In genomic region chr9:40381416-40382411, GRCm38 (mm10) we compare ENCODE assay signal across 8 mouse cellular contexts.
A peak's percentile ranks its signal among the peaks of the same experiment; 100 is the strongest.
DNase-seq lines count a peak whose midpoint lies in the region; ATAC-seq and TF ChIP-seq lines count a peak whose summit lies in the region.

No protein-coding gene starts in this region.

- H3K27ac ChIP-seq in embryonic facial prominence, embryonic 13.5 days, result no peak overlapping the region
- peak overlapping the region; percentile 80 for H3K27ac ChIP-seq in hindbrain, postnatal 0 days
- no peak overlapping the region for H3K27ac ChIP-seq in lung, embryonic 15.5 days

- H3K4me3 ChIP-seq in embryonic facial prominence, embryonic 13.5 days, result no peak overlapping the region
- no peak overlapping the region for H3K4me3 ChIP-seq in hindbrain, postnatal 0 days (ENCODE audit: low read length)
- H3K4me3 ChIP-seq in lung, embryonic 15.5 days, result no peak overlapping the region

- peaks cover 11% of the 10 kb centered on the region for H3K4me1 ChIP-seq in embryonic facial prominence, embryonic 13.5 days
- peaks cover 13% of the 10 kb centered on the region; the same call in 1 of the 2 replicates for H3K4me1 ChIP-seq in hindbrain, postnatal 0 days (ENCODE audit: insufficient read depth, low read length)
- no peaks in the 10 kb centered on the region for H3K4me1 ChIP-seq in lung, embryonic 15.5 days

- H3K9me3 ChIP-seq in embryonic facial prominence, embryonic 13.5 days, result no peaks in the 10 kb centered on the region
- no peaks in the 10 kb centered on the region for H3K9me3 ChIP-seq in hindbrain, postnatal 0 days (ENCODE audit: low read length)
- H3K9me3 ChIP-seq in lung, embryonic 15.5 days, result no peaks in the 10 kb centered on the region

- no peak overlapping the region for H3K4me2 ChIP-seq in embryonic facial prominence, embryonic 13.5 days
- peak overlapping the region; percentile 17 for H3K4me2 ChIP-seq in hindbrain, postnatal 0 days (ENCODE audit: low read depth, low read length)
- H3K4me2 ChIP-seq in lung, embryonic 15.5 days, result no peak overlapping the region

- no peaks in the 10 kb centered on the region for H3K27me3 ChIP-seq in embryonic facial prominence, embryonic 13.5 days
- no peaks in the 10 kb centered on the region for H3K27me3 ChIP-seq in hindbrain, postnatal 0 days (ENCODE audit: insufficient read depth, low read length)
- H3K27me3 ChIP-seq in lung, embryonic 15.5 days, result no peaks in the 10 kb centered on the region

- TF ChIP-seq CTCF in hindbrain, postnatal 0 days (IDR thresholded peaks at IDR 0.05; ENCODE audit: low read depth), result no peak

- WGBS in embryonic facial prominence, embryonic 13.5 days, result 13% methylated on average over 15 of the region's 15 CpGs
- 15% methylated on average over 15 of the region's 15 CpGs for WGBS in hindbrain, postnatal 0 days
- WGBS in lung, embryonic 15.5 days, result 29% methylated on average over 15 of the region's 15 CpGs

- peak; percentile 66 to 71 for DNase-seq in frontal cortex, adult 2 months (ENCODE audit: extremely low spot score in 1 of 2, low spot score in 1 of 2)
- DNase-seq in frontal cortex, postnatal 25 days (ENCODE audit: low spot score in 2 of 2), result no peak
- peak; percentile 72 for DNase-seq in adrenal gland, postnatal 10 days
- peak; percentile 78 for DNase-seq in hindbrain, postnatal 0 days (ENCODE audit: low spot score)
- DNase-seq in retina, postnatal 1 day, result peak; percentile 84
- no peak for DNase-seq in c-Kit-positive CD71-positive TER-119-positive erythroid progenitor cells, embryonic 14.5 days (ENCODE audit: low spot score)

- no peak for ATAC-seq in embryonic facial prominence, embryonic 13.5 days (ENCODE audit: insufficient number of reproducible peaks, insufficient read depth, low FRiP score, low TSS enrichment, low read depth)
- peak; percentile 98 for ATAC-seq in hindbrain, postnatal 0 days
- peak; percentile 35; the same call in 1 of the 2 replicates for ATAC-seq in lung, embryonic 15.5 days (ENCODE audit: borderline replicate concordance, extremely low read depth, low FRiP score, low TSS enrichment)

- no peaks in the 10 kb centered on the region for H3K36me3 ChIP-seq in embryonic facial prominence, embryonic 13.5 days
- H3K36me3 ChIP-seq in hindbrain, postnatal 0 days (ENCODE audit: insufficient read depth, low read length), result no peaks in the 10 kb centered on the region
- H3K36me3 ChIP-seq in lung, embryonic 15.5 days, result no peaks in the 10 kb centered on the region

- 0 out of 2 replicates have a peak overlapping the region, but pooled peaks have one; percentile 16 for H3K9ac ChIP-seq in embryonic facial prominence, embryonic 13.5 days
- peak overlapping the region; percentile 7 for H3K9ac ChIP-seq in hindbrain, postnatal 0 days (replicated peaks; ENCODE audit: low read length)
- H3K9ac ChIP-seq in lung, embryonic 15.5 days, result no peak overlapping the region

Comparison
In these comparisons a context has a peak if more than half of its experiments do, and no peak if none do; other contexts are left out.
1. DNase-seq: peak in frontal cortex, adult 2 months (2 of 2), adrenal gland, postnatal 10 days (single experiment), hindbrain, postnatal 0 days (single experiment) and retina, postnatal 1 day (single experiment); none in frontal cortex, postnatal 25 days (0 of 2) and c-Kit-positive CD71-positive TER-119-positive erythroid progenitor cells, embryonic 14.5 days (single experiment).